Mouse (Mus musculus) ES-E14 (cell line): Measurements from ENCODE around the gene Wbp2.

ENCODE experiments used
- CHD2 ChIP-seq: IDR thresholded peaks from 2 replicates; pipeline ENCODE4 v1.6.1; 2014; ENCODE audit warnings: mild to moderate bottlenecking, low read depth, low read length, inconsistent platforms
- HCFC1 ChIP-seq: IDR thresholded peaks from 2 replicates; pipeline ENCODE4 v1.6.1; 2012; ENCODE audit warnings: low read length, inconsistent platforms, borderline replicate concordance; ENCODE audit not compliant: insufficient read depth
- ZC3H11A ChIP-seq: IDR thresholded peaks from 2 replicates; pipeline ENCODE4 v1.6.1; 2012; ENCODE audit warnings: low read depth, mild to moderate bottlenecking, inconsistent platforms, low read length, borderline replicate concordance

- TF ChIP-seq CHD2, result no peak
- TF ChIP-seq ZC3H11A, result no peak
- no peak for TF ChIP-seq HCFC1
These were observed 25.0 kb downstream of the Wbp2 start for GRCm38 (mm10) chr11:116061641-116062415.
